Mouse (Mus musculus) myocyte (in vitro differentiated cells): ENCODE data around the gene Gdpd2. TPM values are rescaled to one million over a fixed set of nuclear protein-coding genes. Genes with fewer than 3 reads are reported as not detected.
A peak's percentile ranks its signal among the peaks of the same experiment; 100 is the strongest.

Source experiments
- H3K27me3 ChIP-seq: one replicate; pipeline ENCODE4 v1.6.1; 2011; ENCODE audit not compliant: control insufficient read depth, insufficient read depth, insufficient read length
- H3K36me3 ChIP-seq: one replicate; pipeline ENCODE4 v1.6.1; 2011; ENCODE audit not compliant: control insufficient read depth, insufficient read depth
- H3K4me2 ChIP-seq: one replicate; pipeline ENCODE4 v1.6.1; 2011; ENCODE audit warnings: low read depth, control low read depth
- H3K4me3 ChIP-seq: one replicate; pipeline ENCODE4 v1.5.1; 2011; ENCODE audit warnings: mild to moderate bottlenecking, control low read depth, moderate library complexity
- H3K79me2 ChIP-seq: one replicate; pipeline ENCODE4 v1.6.1; 2011; ENCODE audit not compliant: control insufficient read depth, insufficient read depth
- H3ac ChIP-seq: one replicate; pipeline ENCODE4 v1.6.1; 2011; ENCODE audit not compliant: control insufficient read depth, insufficient read length
- CEBPB ChIP-seq: IDR thresholded peaks from 2 replicates; pipeline ENCODE4 v1.6.1; 2011; ENCODE audit warnings: mild to moderate bottlenecking, moderate library complexity; ENCODE audit not compliant: poor library complexity, insufficient read depth, severe bottlenecking
- E2F4 ChIP-seq: IDR thresholded peaks from one replicate; pipeline ENCODE4 v1.6.1; 2011; ENCODE audit warnings: mild to moderate bottlenecking, control low read depth, moderate library complexity; ENCODE audit not compliant: insufficient read depth
- MAX ChIP-seq: IDR thresholded peaks from one replicate; pipeline ENCODE4 v1.6.1; 2011; ENCODE audit warnings: low read depth, mild to moderate bottlenecking, control low read depth
- MYOD1 ChIP-seq, 3 experiments: IDR thresholded peaks; one replicate each; pipeline ENCODE4 v1.6.1; 2011; ENCODE audit warnings: control low read depth in 2 of 3, low read depth in 2 of 3, mild to moderate bottlenecking in 2 of 3, moderate library complexity in 1 of 3; ENCODE audit not compliant: insufficient read length in 2 of 3, control insufficient read depth in 1 of 3
- MYOG ChIP-seq, 3 experiments: IDR thresholded peaks; one replicate each; pipeline ENCODE4 v1.6.1; 2011; ENCODE audit warnings: control low read depth in 2 of 3, low read depth in 2 of 3, mild to moderate bottlenecking in 2 of 3; ENCODE audit not compliant: insufficient read length in 2 of 3, control insufficient read depth in 1 of 3, insufficient read depth in 1 of 3
- POLR2A ChIP-seq: IDR thresholded peaks from one replicate; pipeline ENCODE4 v1.6.1; 2011; ENCODE audit warnings: low read depth, mild to moderate bottlenecking, control low read depth, moderate library complexity; ENCODE audit not compliant: insufficient read length
- POLR2AphosphoS2 ChIP-seq: IDR thresholded peaks from one replicate; pipeline ENCODE4 v1.6.1; 2011; ENCODE audit warnings: low read depth, control low read depth; ENCODE audit not compliant: insufficient read length
- REST ChIP-seq: IDR thresholded peaks from one replicate; pipeline ENCODE4 v1.6.1; 2011; ENCODE audit warnings: mild to moderate bottlenecking, control low read depth, moderate library complexity; ENCODE audit not compliant: insufficient read depth, insufficient read length
- SRF ChIP-seq: IDR thresholded peaks from one replicate; pipeline ENCODE4 v1.6.1; 2011; ENCODE audit warnings: low read depth; ENCODE audit not compliant: control insufficient read depth, insufficient read length
- TCF12 ChIP-seq: IDR thresholded peaks from one replicate; pipeline ENCODE4 v1.6.1; 2011; ENCODE audit warnings: mild to moderate bottlenecking, control low read depth; ENCODE audit not compliant: poor library complexity, insufficient read depth, severe bottlenecking
- TCF3 ChIP-seq: IDR thresholded peaks from one replicate; pipeline ENCODE4 v1.6.1; 2011; ENCODE audit warnings: low read depth, control low read depth; ENCODE audit not compliant: insufficient read length
- USF1 ChIP-seq: IDR thresholded peaks from one replicate; pipeline ENCODE4 v1.6.1; 2011; ENCODE audit warnings: low read depth, mild to moderate bottlenecking, control low read depth, moderate library complexity
- polyA plus RNA-seq: library from polyadenylated mRNA; unstranded; fragments of >200 nt; fragmentation: generic; extraction: Trizol; gene quantifications from one replicate; pipeline ENCODE4 v1.2.1, GENCODE M21; 2012; ENCODE audit warnings: missing spikeins

Gdpd2 gene
- polyA plus RNA-seq, 1 experiment, result not detected

GRCm38 (mm10) chrX:100767885-100768626, 38.4 kb downstream of the Gdpd2 start:
- Histone ChIP-seq H3K27me3 (no peaks in the 10 kb centered on the region), H3K36me3 (no peaks in the 10 kb centered on the region), H3K4me2 (peak overlapping the region; percentile 49), H3K79me2 (no peaks in the 10 kb centered on the region), H3ac (no peak overlapping the region), H3K4me3 (no peak overlapping the region)
- no peak for TF ChIP-seq MYOG (IDR thresholded peaks at IDR 0.05; ENCODE audit: control insufficient read depth in 1 of 3, insufficient read depth in 1 of 3, insufficient read length in 2 of 3, low read depth in 2 of 3)
- no peak for TF ChIP-seq CEBPB
- no peak for TF ChIP-seq TCF3
- TF ChIP-seq TCF12, result no peak
- TF ChIP-seq USF1, result no peak
- TF ChIP-seq MAX, result no peak
- no peak for TF ChIP-seq POLR2AphosphoS2
- TF ChIP-seq POLR2A, result no peak
- no peak for TF ChIP-seq MYOD1 (IDR thresholded peaks at IDR 0.05; ENCODE audit: control insufficient read depth in 1 of 3, insufficient read length in 2 of 3, low read depth in 2 of 3)
- TF ChIP-seq SRF, result no peak
- no peak for TF ChIP-seq E2F4
- no peak for TF ChIP-seq REST

DNA sequence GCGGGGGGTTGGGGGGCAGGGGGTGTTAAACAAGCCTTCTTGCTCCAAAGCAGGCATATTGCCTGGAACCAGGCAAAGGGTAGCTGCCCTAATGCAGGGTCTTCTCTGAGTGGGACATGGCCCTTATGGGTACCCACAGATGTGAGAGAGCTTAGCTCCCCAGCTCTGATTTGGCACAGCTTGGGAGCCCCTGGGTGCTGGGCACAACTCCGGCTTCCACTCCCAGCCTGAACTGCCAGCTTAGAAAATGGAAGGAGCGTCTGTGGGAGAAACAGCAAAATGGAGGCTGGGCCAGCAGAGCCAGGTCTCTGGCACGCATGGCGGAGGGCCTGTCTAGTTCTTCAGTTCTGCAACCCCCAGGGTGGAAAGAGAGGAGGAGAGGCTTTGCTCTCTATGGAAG, 39.6 kb downstream of the Gdpd2 start:
- TF ChIP-seq E2F4 (no peak), POLR2A (no peak), MAX (no peak), REST (no peak), USF1 (no peak), MYOG (IDR thresholded peaks at IDR 0.05; ENCODE audit: control insufficient read depth in 1 of 3, insufficient read depth in 1 of 3, insufficient read length in 2 of 3, low read depth in 2 of 3) (no peak), TCF12 (no peak), MYOD1 (IDR thresholded peaks at IDR 0.05; ENCODE audit: control insufficient read depth in 1 of 3, insufficient read length in 2 of 3, low read depth in 2 of 3) (no peak)
- no peak overlapping the region for H3K4me3 ChIP-seq
- H3ac ChIP-seq, result no peak overlapping the region
- no peak overlapping the region for H3K4me2 ChIP-seq
- H3K36me3 ChIP-seq, result no peaks in the 10 kb centered on the region
- no peaks in the 10 kb centered on the region for H3K79me2 ChIP-seq
- no peaks in the 10 kb centered on the region for H3K27me3 ChIP-seq

DNA sequence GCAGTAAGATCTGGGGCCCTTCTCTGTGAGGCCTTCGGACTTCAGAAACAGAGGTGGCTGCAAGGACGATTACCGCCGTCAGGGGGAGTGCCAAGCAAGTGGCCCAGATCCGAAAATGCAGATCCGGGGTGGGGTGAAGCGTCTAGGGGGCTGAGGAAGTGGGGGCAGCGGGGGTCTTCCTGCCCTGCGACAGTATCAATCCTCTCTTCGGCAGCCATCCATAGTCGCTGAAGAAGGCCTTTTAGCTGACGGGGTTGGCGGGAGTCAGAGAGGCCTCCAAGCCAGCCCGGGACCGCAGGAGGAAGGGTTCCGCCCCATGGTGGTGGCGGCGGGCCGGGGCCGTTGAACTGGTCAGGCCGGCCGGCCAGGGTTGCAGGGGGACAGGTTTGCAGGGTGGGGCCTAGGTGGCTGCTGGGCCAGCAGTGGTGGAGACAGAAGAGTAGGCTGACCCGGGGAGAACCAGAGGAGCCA, 44.7 kb downstream of the Gdpd2 start:
- no peaks in the 10 kb centered on the region for H3K36me3 ChIP-seq

DNA sequence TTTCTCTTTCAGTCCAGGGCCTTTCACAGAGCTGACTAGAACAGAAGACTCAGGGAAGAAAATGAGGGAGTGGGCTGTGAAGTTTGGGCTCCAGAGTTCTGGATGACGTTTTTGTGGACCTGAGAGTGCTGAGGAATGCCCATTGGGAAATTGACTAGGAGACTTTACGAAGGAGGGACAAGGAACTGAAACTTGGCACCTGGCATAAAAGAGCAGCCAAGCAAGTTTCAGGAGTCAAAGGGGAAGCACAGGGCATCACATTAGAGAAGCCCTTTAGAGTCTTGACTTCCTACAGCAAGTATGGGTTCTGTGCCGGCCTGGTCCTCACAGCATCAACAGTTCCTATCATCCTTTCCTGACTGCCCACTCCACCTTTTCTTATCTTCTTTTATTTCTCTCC, 45.7 kb downstream of the Gdpd2 start:
- Histone ChIP-seq H3K27me3 (no peaks in the 10 kb centered on the region), H3ac (no peak overlapping the region), H3K4me3 (peak overlapping the region; percentile 23), H3K36me3 (no peaks in the 10 kb centered on the region), H3K79me2 (no peaks in the 10 kb centered on the region), H3K4me2 (no peak overlapping the region)
- TF ChIP-seq E2F4 (no peak), MYOG (IDR thresholded peaks at IDR 0.05; ENCODE audit: control insufficient read depth in 1 of 3, insufficient read depth in 1 of 3, insufficient read length in 2 of 3, low read depth in 2 of 3) (no peak), TCF3 (no peak)

More for the DNA sequence above, 44.7 kb downstream of the Gdpd2 start:
- TF ChIP-seq REST, result no peak
- TF ChIP-seq TCF12, result no peak
- no peak for TF ChIP-seq TCF3
- no peak for TF ChIP-seq CEBPB
- TF ChIP-seq SRF, result no peak
- TF ChIP-seq POLR2AphosphoS2, result no peak
- no peak for TF ChIP-seq USF1
- TF ChIP-seq MAX, result no peak
- TF ChIP-seq MYOD1 (IDR thresholded peaks at IDR 0.05; ENCODE audit: control insufficient read depth in 1 of 3, insufficient read length in 2 of 3, low read depth in 2 of 3), result no peak
- TF ChIP-seq MYOG (IDR thresholded peaks at IDR 0.05; ENCODE audit: control insufficient read depth in 1 of 3, insufficient read depth in 1 of 3, insufficient read length in 2 of 3, low read depth in 2 of 3), result no peak
- no peak for TF ChIP-seq POLR2A
- Histone ChIP-seq H3K27me3 (no peaks in the 10 kb centered on the region), H3K4me2 (peak overlapping the region; percentile 45), H3K4me3 (peak overlapping the region; percentile 23), H3ac (peak overlapping the region; percentile 60), H3K79me2 (no peaks in the 10 kb centered on the region)

DNA sequence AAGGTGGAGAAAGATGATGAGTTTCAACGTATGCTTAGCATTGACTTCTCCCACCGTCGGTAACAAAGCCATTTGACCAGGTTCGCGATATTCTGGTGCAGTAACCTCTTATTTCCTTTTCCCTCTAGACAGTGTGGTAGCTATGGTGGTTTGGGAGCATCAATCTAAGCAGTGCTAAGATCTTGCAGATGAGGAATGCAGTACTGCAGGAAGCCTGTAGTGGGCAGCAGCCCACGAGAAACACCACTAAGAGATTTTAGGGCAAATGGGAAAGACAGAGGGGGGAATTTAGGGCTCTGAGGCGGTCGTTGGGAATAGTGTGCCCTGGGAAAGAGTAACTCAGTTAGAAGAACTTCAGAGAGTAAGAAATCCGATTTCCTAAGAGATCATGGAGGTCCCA, 46.8 kb downstream of the Gdpd2 start:
- Histone ChIP-seq H3K36me3 (no peaks in the 10 kb centered on the region), H3K27me3 (no peaks in the 10 kb centered on the region), H3K4me2 (peak overlapping the region; percentile 73), H3K79me2 (no peaks in the 10 kb centered on the region), H3ac (no peak overlapping the region), H3K4me3 (peak overlapping the region; percentile 30)
- TF ChIP-seq TCF12 (no peak), SRF (no peak), REST (no peak), E2F4 (no peak), CEBPB (no peak), POLR2A (no peak), TCF3 (no peak)
